Mouse (Mus musculus): ENCODE measurements around the gene Olfr275.

DNA sequence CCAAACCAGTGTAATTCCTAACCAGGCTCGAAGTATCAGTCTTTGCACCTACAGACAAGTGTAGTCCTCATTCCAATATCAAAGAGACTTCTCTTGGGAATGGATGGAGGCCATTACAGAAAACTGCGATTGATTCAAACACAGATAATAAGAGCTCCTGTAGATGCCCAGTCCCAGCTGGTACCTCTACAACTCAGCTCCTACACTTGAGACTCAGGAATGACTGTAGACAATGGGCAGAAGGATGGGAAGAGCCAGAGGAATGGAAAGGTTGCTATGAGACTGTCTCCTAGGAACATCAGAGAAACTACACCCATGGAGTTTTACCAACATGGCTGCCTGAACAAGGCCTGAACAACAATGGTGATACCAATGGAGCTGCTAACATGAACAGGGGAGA lies at the start of gene Olfr275:
- TF ChIP-seq POLR2A (IDR thresholded peaks at IDR 0.05; ENCODE audit: borderline replicate concordance, extremely low read depth, low read depth, low read length) (no peak), CTCF (IDR thresholded peaks at IDR 0.05; ENCODE audit: insufficient read depth, low read length) (no peak)
